Mouse (Mus musculus) embryonic stem cell, embryonic (primary cell): ENCODE data around the gene Sorcs1.

ENCODE experiments used
- CTCF ChIA-PET, 4 experiments: fragments of 300-600 bp in 2 of 4; fragments of 350-600 bp in 2 of 4; sonication (Branson Sonifier 250); formaldehyde crosslinking; loops; one replicate each; lab custom pipeline; 2022; ENCODE audit warnings: inconsistent platforms in 2 of 4; lab: Charles Lee
- POLR2A ChIA-PET, 4 experiments: fragments of 300-600 bp in 2 of 4; fragments of 350-600 bp in 2 of 4; sonication (Branson Sonifier 250); formaldehyde crosslinking; loops; one replicate each; lab custom pipeline; 2022; ENCODE audit warnings: antibody characterized with exemption in 4 of 4, inconsistent platforms in 1 of 4; lab: Charles Lee

Gene Sorcs1

GRCm38 (mm10) chr19:50336751-50337150, 341.7 kb downstream of the Sorcs1 start:
- ChIA-PET CTCF (interaction anchor here in 1 of 4 experiments (0.6 kb wide), 1 partner anchor 322 kb away, joined by 4 read pairs; no protein-coding TSS in a partner anchor), POLR2A (no interaction called here)

DNA sequence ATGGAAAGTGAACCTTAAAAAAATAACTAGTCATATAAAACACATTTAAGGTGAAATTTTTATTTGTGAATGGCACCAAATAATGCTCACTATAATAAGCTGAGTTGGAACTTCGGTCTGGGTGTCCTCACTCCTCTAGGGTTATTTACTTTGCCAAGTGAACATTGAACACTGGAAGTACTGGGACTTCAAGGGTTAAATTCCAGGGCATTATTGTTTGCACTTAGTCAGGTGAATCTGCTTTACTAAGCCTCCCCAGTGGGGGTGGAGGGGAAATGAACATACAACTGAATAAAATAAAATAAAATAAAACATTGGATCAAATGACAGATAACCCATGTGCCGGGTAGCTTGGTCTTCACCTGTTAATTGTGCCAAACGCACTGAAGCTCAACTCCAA, 347.3 kb downstream of the Sorcs1 start:
- ChIA-PET CTCF (interaction anchor here in 1 of 4 experiments (0.6 kb wide), 1 partner anchor 57 kb away, joined by 3 read pairs; no protein-coding TSS in a partner anchor), POLR2A (interaction anchor here in 1 of 4 experiments (0.7 kb wide), 1 partner anchor 364 kb away, joined by 3 read pairs; no protein-coding TSS in a partner anchor)

- ChIA-PET POLR2A (no interaction called here), CTCF (no interaction called here)
Measured at GRCm38 (mm10) chr19:50327804-50328203, 350.6 kb downstream of the Sorcs1 start.

- ChIA-PET POLR2A (interaction anchor here in 1 of 4 experiments (0.7 kb wide), 1 partner anchor 453 kb away, joined by 3 read pairs; no protein-coding TSS in a partner anchor), CTCF (interaction anchor here in 1 of 4 experiments (0.6 kb wide), 1 partner anchor 374 kb away, joined by 3 read pairs; no protein-coding TSS in a partner anchor)
Measured at GRCm38 (mm10) chr19:50326151-50326550, 352.3 kb downstream of the Sorcs1 start.

- POLR2A ChIA-PET: interaction anchor here in 1 of 4 experiments (0.7 kb wide), 1 partner anchor 452 kb away, joined by 3 read pairs; no protein-coding TSS in a partner anchor
- CTCF ChIA-PET: no interaction called here
Measured at GRCm38 (mm10) chr19:50325686-50326085, 352.8 kb downstream of the Sorcs1 start.

GRCm38 (mm10) chr19:50307046-50307445, 371.4 kb downstream of the Sorcs1 start:
- ChIA-PET POLR2A (interaction anchor here in 1 of 4 experiments (0.6 kb wide), 1 partner anchor 148 kb away, joined by 3 read pairs; no protein-coding TSS in a partner anchor), CTCF (no interaction called here)

GRCm38 (mm10) chr19:50294205-50294604, 384.2 kb downstream of the Sorcs1 start:
- POLR2A ChIA-PET: no interaction called here
- CTCF ChIA-PET: no interaction called here

DNA sequence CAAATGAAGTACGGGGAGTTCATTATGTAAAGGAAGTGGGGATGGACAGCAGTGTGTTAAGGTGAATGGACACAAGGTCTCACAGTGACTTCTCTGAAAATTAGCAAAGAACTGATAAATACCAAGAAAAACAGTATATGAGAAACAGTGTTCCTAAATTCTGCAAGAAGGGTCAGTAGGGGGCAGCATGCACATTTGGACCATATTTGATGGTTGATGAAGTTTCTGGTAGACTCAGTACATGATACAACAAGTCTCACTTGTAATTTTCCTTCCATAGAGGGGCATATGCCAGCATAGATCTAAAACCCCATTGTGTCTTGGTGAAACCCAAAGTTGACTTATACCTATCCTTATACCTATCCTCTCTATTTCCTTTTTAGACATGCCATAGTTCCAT, 414.0 kb downstream of the Sorcs1 start:
- POLR2A ChIA-PET: no interaction called here
- CTCF ChIA-PET: interaction anchor here in 1 of 4 experiments (0.7 kb wide), 1 partner anchor 411 kb away, joined by 4 read pairs; no protein-coding TSS in a partner anchor

GRCm38 (mm10) chr19:50258718-50259413, 419.6 kb downstream of the Sorcs1 start:
- CTCF ChIA-PET: interaction anchor here in 2 of 4 experiments (0.6 to 0.7 kb wide), 2 partner anchors 357 to 760 kb away, joined by 3 to 6 read pairs; no protein-coding TSS in a partner anchor
- POLR2A ChIA-PET: no interaction called here

DNA sequence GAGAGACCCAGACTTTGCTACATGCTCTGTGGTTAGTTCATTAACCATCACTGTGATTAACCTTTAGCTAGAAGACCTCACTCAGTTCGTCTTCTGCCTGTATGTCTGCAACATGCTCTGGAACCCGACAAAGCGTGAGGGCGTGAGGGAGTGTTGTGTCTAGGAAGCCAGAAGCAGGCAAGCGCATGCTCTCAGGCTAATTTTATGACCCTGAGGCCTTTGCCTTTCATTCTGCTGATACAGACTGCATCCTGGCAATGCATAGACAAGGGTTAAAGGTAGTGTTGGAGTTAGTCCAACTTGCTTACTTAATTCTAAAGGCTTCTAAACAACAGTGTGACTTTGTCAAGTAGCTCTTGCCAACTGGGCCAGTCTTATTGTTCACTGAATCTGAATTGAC, 458.0 kb downstream of the Sorcs1 start:
- ChIA-PET CTCF (no interaction called here), POLR2A (no interaction called here)

DNA sequence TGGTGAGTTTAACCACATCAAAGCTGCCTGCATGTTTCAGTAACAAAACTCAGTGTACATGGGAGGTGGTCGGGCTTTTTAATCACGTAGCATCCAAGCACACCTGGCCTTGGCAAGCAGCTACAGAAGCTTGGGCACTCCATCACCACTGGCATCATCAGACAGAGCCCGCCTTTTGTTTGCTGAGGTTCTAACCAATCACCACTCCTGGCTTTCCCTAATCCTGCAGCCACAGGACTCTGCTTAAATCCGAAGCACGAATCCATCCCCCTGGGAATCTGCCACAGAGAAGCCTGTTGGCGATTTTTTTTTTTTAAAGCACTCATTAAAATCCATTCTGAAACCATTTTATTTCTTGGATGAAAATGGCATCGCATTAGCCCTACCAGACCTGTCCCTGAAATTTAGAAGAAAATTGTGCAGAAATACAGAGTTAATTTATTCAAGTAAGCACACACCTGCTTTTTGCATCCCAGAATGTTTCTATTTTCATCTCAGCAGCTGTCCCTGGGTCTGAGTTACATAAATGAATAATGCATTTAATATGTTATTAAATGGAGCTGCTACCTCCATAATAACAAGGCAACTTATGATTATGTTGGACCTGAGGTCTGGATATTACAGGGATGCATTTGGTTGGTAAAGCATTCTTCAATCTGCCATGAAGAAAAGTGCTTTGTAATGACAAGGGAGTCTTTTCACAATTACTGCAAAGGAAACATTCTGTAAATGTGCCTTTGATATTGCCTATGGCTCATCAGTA, 463.8 kb downstream of the Sorcs1 start:
- POLR2A ChIA-PET: no interaction called here

GRCm38 (mm10) chr19:50210456-50210855, 468.0 kb downstream of the Sorcs1 start:
- CTCF ChIA-PET: no interaction called here
- POLR2A ChIA-PET: no interaction called here

More for the DNA sequence above, 463.8 kb downstream of the Sorcs1 start:
- CTCF ChIA-PET: no interaction called here

DNA sequence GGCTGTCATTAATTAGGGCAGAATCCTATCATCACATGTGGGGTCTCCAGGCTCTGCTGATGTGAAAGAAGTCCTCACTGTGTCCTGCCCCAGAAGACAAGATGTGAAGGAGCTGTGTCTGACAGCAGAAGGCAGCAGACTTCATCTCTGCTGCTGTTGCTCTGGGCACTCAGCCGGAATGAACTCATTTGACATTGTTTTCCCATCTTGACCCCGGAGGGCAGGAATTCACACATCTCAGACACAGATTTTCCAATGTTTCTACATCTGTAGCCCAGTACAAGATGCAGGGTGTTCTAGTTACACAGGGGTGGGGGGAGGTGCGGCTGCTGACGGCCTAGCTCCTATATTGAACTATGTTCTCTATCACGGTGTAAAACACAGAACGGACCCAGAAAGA, 474.1 kb downstream of the Sorcs1 start:
- POLR2A ChIA-PET: no interaction called here
- CTCF ChIA-PET: no interaction called here

- ChIA-PET POLR2A (no interaction called here), CTCF (no interaction called here)
Measured at GRCm38 (mm10) chr19:50196592-50196991, 481.9 kb downstream of the Sorcs1 start.

DNA sequence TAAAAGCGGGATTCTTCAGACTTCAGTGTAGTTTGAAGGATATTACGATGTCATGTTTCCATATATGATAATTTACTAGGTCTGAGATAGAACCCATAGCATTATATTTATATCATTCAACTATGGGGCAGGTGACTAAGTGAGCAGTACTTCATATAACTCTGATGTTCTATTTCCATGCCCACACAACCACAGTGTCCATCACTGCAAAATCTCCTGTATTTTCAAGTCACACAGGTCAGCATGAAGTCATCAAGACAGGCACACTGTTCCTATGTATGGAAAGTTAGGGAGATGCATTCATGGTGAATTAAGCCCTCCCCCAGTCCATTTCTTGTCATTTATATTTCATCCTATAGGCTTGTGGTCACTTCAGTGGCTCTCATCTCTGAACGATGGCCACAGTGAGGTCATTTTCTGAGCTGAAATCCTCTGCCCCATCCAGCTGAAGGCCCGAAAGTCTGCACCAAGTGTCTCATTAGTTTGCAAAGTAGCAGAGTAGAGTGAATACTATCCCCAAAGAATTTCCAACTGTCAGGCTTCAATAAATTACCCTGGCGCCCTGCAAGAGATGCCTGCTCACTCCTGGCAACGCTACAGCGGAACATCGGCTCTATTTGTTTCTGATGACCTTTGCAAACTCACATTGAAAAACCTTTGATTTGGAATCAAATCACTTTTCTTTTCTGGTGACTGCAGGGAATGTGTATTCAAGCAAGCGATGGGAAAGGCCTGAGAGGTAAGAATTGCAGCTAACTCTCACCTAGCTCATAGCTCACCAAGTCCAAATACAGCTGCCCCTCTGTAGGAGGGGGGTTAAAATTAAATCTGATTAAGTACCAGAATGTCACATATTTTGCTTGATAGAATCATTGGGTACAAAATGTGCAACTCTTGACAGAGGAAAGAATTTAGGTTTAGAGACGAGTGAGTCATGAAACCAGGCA, 492.4 kb downstream of the Sorcs1 start:
- POLR2A ChIA-PET: no interaction called here

GRCm38 (mm10) chr19:50184901-50185623, 493.4 kb downstream of the Sorcs1 start:
- POLR2A ChIA-PET: no interaction called here
- CTCF ChIA-PET: interaction anchor here (0.5 to 1.6 kb wide), 11 partner anchors 10 to 1235 kb away, joined by 3 to 5 read pairs (median 3); no protein-coding TSS in a partner anchor

More for the DNA sequence above, 492.4 kb downstream of the Sorcs1 start:
- CTCF ChIA-PET: interaction anchor here (0.5 to 1.6 kb wide), 8 partner anchors 9 to 1234 kb away, joined by 3 to 5 read pairs (median 3); no protein-coding TSS in a partner anchor

DNA sequence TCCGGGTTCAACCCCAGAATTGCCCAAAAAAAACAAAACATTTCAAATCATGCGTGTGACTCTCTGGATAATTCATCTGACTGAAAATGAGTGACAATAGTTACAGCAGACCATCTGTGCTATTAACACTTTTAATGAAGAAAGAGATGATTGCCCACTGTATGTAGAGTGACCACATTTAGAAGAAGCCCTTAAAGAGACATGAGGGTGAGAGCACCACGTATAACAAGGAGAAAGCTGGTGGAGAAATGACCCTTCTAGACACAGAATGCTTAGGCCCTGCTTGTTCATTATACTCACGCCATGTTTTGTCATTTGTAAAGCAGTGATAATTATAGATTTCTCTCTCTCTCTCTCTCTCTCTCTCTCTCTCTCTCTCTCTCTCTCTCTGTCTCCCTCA, 499.6 kb downstream of the Sorcs1 start:
- POLR2A ChIA-PET: no interaction called here

GRCm38 (mm10) chr19:50178151-50178550, 500.3 kb downstream of the Sorcs1 start:
- ChIA-PET CTCF (no interaction called here), POLR2A (no interaction called here)

More for the DNA sequence above, 499.6 kb downstream of the Sorcs1 start:
- CTCF ChIA-PET: no interaction called here
